Mouse (Mus musculus) lung, postnatal 0 days (tissue): ENCODE data around the gene Armcx5. TPM values are rescaled to one million over a fixed set of nuclear protein-coding genes. Genes with fewer than 3 reads are reported as not detected.
"Not testable (repeated sequence)": the region's sequence is repeated elsewhere in the genome, so short reads cannot be mapped to it uniquely, and the experiment has no call there.

Experiments used
- ATAC-seq: fragments of 200-750 bp; cut with Nextera tagmentation; 2 replicates; pipeline ENCODE4 v1.8.0; 2017; ENCODE audit warnings: moderate library complexity
- DNase-seq: peaks from one replicate; pipeline ENCODE4 v3.0.0-alpha.2; 2016; ENCODE audit warnings: low spot score
- H3K27ac ChIP-seq: fragments of 300-500 bp; sonication (generic); 2 replicates; pipeline ENCODE4 v1.5.1; 2014; ENCODE audit warnings: antibody characterized with exemption, mild to moderate bottlenecking, low read length, mixed read lengths
- H3K27me3 ChIP-seq: fragments of 300-500 bp; sonication (generic); replicated peaks from 2 replicates; pipeline ENCODE4 v1.6.1; 2014; ENCODE audit warnings: low read length, mixed read lengths; ENCODE audit not compliant: insufficient read depth
- H3K36me3 ChIP-seq: fragments of 300-500 bp; sonication (generic); 2 replicates; pipeline ENCODE4 v1.6.1; 2014; ENCODE audit warnings: low read length, mixed read lengths; ENCODE audit not compliant: insufficient read depth
- H3K4me1 ChIP-seq: fragments of 300-500 bp; sonication (generic); 2 replicates; pipeline ENCODE4 v1.6.1; 2014; ENCODE audit warnings: antibody characterized with exemption, low read depth, low read length, mixed read lengths; ENCODE audit not compliant: insufficient read depth
- H3K4me2 ChIP-seq: fragments of 300-500 bp; sonication (generic); replicated peaks from 2 replicates; pipeline ENCODE4 v1.6.1; 2014; ENCODE audit warnings: low read depth, mild to moderate bottlenecking, low read length, moderate library complexity, mixed read lengths
- H3K4me3 ChIP-seq: fragments of 300-500 bp; sonication (generic); 2 replicates; pipeline ENCODE4 v1.5.1; 2014; ENCODE audit warnings: low read depth, low read length
- H3K9ac ChIP-seq: fragments of 300-500 bp; sonication (generic); replicated peaks from 2 replicates; pipeline ENCODE4 v1.6.1; 2014; ENCODE audit warnings: low read depth, mild to moderate bottlenecking
- H3K9me3 ChIP-seq: fragments of 300-500 bp; sonication (generic); 2 replicates; pipeline ENCODE4 v1.6.1; 2016; ENCODE audit warnings: low read length, mixed read lengths
- CTCF ChIP-seq: IDR thresholded peaks from 2 replicates; pipeline ENCODE4 v1.5.1; 2016; ENCODE audit warnings: antibody characterized with exemption, mild to moderate bottlenecking
- EP300 ChIP-seq: IDR thresholded peaks from 2 replicates; pipeline ENCODE4 v1.6.1; 2016; ENCODE audit warnings: antibody characterized with exemption, mild to moderate bottlenecking, control low read depth
- WGBS: fragments of 180-500 bp; shearing (Covaris S2); extraction: QIAGEN DNeasy Blood & Tissue Kit; methylation state at CpG from one replicate; pipeline ENCODE4 v1.1.7; 2014; 5-methylcytosine and 5-hydroxymethylcytosine counted together
- polyA plus RNA-seq: library from polyadenylated mRNA; unstranded; fragments of >200 nt; fragmentation: Nextera tagmentation; extraction: Ambion mirVana; gene quantifications from 2 replicates; pipeline ENCODE4 v1.2.1, GENCODE M21; 2015

The Armcx5 gene
- polyA plus RNA-seq, 1 experiment from 2014 or later: 8.4 TPM

GRCm38 (mm10) chrX:135738730-135739520 lies 3.6 kb upstream of the Armcx5 start:
- no peak overlapping the region for H3K4me3 ChIP-seq
- no peaks in the 10 kb centered on the region for H3K36me3 ChIP-seq
- no peak overlapping the region for H3K27ac ChIP-seq
- no peaks in the 10 kb centered on the region for H3K4me1 ChIP-seq
- no peaks in the 10 kb centered on the region for H3K27me3 ChIP-seq
- no peak for TF ChIP-seq EP300
- TF ChIP-seq CTCF: no peak
- no peaks in the 10 kb centered on the region for H3K9me3 ChIP-seq
- WGBS: 84% methylated on average over 2 of the region's 2 CpGs
- DNase-seq: no peak
- no peak overlapping the region for H3K9ac ChIP-seq
- ATAC-seq: no peak
- H3K4me2 ChIP-seq: no peak overlapping the region

GRCm38 (mm10) chrX:135743056-135743355 lies 473 bp downstream of the Armcx5 start:
- 8% methylated on average over 7 of the region's 7 CpGs for WGBS
- ATAC-seq (peak; percentile 20), DNase-seq (peak; percentile 15)
- Histone ChIP-seq H3K36me3 (no peaks in the 10 kb centered on the region), H3K27me3 (no peaks in the 10 kb centered on the region), H3K4me1 (no peaks in the 10 kb centered on the region), H3K27ac (peak overlapping the region; percentile 57), H3K9ac (peak overlapping the region; percentile 54), H3K4me2 (peak overlapping the region; percentile 50), H3K9me3 (no peaks in the 10 kb centered on the region), H3K4me3 (peak overlapping the region; percentile 54)
- no peak for TF ChIP-seq CTCF
- TF ChIP-seq EP300: no peak

- not testable (repeated sequence) for H3K36me3 ChIP-seq, H3K27ac ChIP-seq, H3K4me3 ChIP-seq, DNase-seq, H3K9ac ChIP-seq, H3K4me2 ChIP-seq, H3K27me3 ChIP-seq, ATAC-seq, H3K4me1 ChIP-seq, H3K9me3 ChIP-seq
- WGBS: 87% methylated on average over 3 of the region's 3 CpGs
These were observed 2.8 kb downstream of the Armcx5 start for GRCm38 (mm10) chrX:135745376-135745775.

GRCm38 (mm10) chrX:135752832-135753231 lies 10.3 kb downstream of the Armcx5 start:
- Histone ChIP-seq H3K27me3 (no peaks in the 10 kb centered on the region), H3K36me3 (no peaks in the 10 kb centered on the region), H3K9ac (no peak overlapping the region), H3K4me3 (no peak overlapping the region), H3K27ac (no peak overlapping the region), H3K9me3 (no peaks in the 10 kb centered on the region), H3K4me1 (no peaks in the 10 kb centered on the region), H3K4me2 (no peak overlapping the region)
- 7% methylated on average over 2 of the region's 2 CpGs for WGBS
- ATAC-seq (peak; percentile 23; the same call in 1 of the 2 replicates), DNase-seq (peak; percentile 63)
- TF ChIP-seq CTCF (peak; percentile 78), EP300 (no peak)

GRCm38 (mm10) chrX:135761707-135762106 lies 19.2 kb downstream of the Armcx5 start:
- no peak overlapping the region for H3K4me2 ChIP-seq
- H3K27me3 ChIP-seq: no peaks in the 10 kb centered on the region
- H3K9ac ChIP-seq: no peak overlapping the region
- no peak for ATAC-seq
- peak; percentile 55 for TF ChIP-seq CTCF
- no peak for TF ChIP-seq EP300
- no peak overlapping the region for H3K27ac ChIP-seq
- H3K4me3 ChIP-seq: no peak overlapping the region
- no peaks in the 10 kb centered on the region for H3K9me3 ChIP-seq
- H3K4me1 ChIP-seq: no peaks in the 10 kb centered on the region
- DNase-seq: peak; percentile 21
- H3K36me3 ChIP-seq: no peaks in the 10 kb centered on the region

- Histone ChIP-seq H3K9me3 (no peaks in the 10 kb centered on the region), H3K9ac (no peak overlapping the region), H3K27ac (no peak overlapping the region), H3K27me3 (no peaks in the 10 kb centered on the region), H3K4me3 (no peak overlapping the region), H3K4me1 (no peaks in the 10 kb centered on the region), H3K36me3 (no peaks in the 10 kb centered on the region), H3K4me2 (no peak overlapping the region)
- no peak for DNase-seq
- WGBS: 68% methylated on average over 3 of the region's 3 CpGs
- ATAC-seq: no peak
- TF ChIP-seq EP300 (no peak), CTCF (no peak)
These were observed 25.6 kb downstream of the Armcx5 start for GRCm38 (mm10) chrX:135768043-135768548.
